Mouse (Mus musculus) adrenal gland, postnatal 25 days (tissue): ENCODE results near the gene Ccdc88c. TPM values are rescaled to one million over a fixed set of nuclear protein-coding genes. Genes with fewer than 3 reads are reported as not detected.

Experiments used
- DNase-seq: peaks from one replicate; pipeline ENCODE4 v3.0.0; 2021; ENCODE audit warnings: mixed read lengths
- total RNA-seq: library from RNA; stranded (reverse); gene quantifications from 2 replicates; pipeline ENCODE4 v1.2.3, GENCODE M21; 2021

Gene Ccdc88c
- total RNA-seq, 1 experiment from 2014 or later: 4.6 TPM

GRCm38 (mm10) chr12:100997830-100998563 lies 30.9 kb downstream of the Ccdc88c start:
- DNase-seq: no peak

DNA sequence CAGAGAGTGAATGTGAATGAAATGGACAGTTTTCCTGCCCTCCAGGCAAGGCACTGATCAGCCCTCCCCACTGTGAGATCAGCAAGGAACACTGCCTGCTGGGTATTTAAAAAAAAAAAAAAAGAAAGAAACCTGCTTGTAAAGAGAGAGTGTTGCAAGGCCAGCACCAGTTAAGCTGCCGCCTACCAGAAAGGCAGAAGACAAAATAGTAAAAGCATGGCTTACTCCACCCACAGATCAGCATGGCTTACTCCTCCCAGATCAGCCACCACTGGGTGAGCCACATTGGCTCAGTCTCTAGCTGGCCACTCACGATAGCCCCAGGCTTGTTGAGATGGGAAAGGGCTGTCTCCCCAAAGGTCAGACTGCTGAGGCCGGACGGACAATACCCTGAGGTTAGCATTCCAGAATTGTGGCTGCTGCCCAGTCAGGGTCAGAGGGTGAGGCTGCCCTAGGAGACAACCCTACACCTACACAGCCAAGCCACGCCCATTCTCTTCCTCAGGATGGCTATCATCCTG lies 32.4 kb downstream of the Ccdc88c start:
- DNase-seq: no peak

- DNase-seq: no peak
These were observed 33.1 kb downstream of the Ccdc88c start for GRCm38 (mm10) chr12:100995607-100996377.

- no peak for DNase-seq
These were observed 34.5 kb downstream of the Ccdc88c start for GRCm38 (mm10) chr12:100994140-100995015.

DNA sequence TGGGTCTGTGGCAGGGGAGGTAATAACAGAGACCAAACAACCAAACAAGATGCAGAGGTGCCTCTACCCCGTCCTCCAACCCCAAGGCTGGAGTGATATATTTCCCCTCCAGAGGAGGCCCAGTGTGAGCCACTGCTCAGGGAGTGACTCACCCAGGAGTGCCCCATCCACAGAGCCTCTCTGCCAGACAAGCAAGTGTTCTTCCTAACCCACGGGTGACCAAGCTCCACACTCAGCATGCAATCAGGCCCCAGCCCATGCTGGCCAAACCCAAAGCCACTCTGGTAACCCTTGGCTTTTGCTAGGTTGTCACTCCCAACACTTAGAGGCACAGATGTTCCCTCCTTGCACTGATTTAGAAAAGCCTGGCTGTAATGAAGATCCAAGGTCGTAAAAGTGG lies 35.7 kb downstream of the Ccdc88c start:
- peak; percentile 26 for DNase-seq

DNA sequence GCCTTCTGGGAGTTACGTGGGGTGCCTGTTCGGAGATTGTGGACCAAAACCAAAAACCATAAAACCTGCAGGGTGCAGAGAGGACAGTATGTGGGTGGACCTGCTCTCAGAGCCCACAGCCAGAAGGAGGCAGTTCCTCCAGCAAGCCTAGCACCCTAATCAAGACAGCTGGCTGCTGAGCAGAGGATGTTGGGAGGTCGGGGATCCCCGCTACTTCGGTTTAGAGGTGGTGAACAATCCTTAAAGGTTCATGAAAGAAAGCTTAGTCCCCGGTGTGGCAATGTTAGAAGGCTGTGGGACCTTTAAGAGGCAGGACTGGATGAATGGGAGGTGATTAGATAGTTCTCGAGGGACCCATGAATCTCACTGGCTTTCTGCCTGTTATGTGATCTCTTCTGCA lies 36.4 kb downstream of the Ccdc88c start:
- no peak for DNase-seq

DNA sequence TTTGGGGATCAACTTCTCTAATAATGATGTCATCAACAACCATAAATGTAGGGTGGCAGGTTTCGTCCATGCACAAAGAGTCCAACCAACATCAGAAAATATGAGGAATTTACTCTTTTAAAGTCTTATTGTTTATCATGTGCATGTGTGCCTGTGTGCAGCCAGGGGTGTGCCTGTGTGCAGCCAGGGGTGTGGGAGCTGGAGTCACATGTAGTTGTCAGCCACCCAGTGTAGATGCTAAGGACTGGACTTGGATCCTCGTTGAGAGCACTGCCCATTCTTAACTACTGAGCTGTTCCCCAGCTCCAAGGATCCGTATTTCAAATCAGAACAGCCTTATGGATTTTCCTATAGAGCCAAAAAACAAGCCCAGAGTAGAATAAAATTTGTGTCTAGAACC lies 37.7 kb downstream of the Ccdc88c start:
- no peak for DNase-seq

GRCm38 (mm10) chr12:100990291-100990690 lies 38.6 kb downstream of the Ccdc88c start:
- DNase-seq: no peak

- DNase-seq: no peak
These were observed 39.0 kb downstream of the Ccdc88c start for GRCm38 (mm10) chr12:100989780-100990288.

DNA sequence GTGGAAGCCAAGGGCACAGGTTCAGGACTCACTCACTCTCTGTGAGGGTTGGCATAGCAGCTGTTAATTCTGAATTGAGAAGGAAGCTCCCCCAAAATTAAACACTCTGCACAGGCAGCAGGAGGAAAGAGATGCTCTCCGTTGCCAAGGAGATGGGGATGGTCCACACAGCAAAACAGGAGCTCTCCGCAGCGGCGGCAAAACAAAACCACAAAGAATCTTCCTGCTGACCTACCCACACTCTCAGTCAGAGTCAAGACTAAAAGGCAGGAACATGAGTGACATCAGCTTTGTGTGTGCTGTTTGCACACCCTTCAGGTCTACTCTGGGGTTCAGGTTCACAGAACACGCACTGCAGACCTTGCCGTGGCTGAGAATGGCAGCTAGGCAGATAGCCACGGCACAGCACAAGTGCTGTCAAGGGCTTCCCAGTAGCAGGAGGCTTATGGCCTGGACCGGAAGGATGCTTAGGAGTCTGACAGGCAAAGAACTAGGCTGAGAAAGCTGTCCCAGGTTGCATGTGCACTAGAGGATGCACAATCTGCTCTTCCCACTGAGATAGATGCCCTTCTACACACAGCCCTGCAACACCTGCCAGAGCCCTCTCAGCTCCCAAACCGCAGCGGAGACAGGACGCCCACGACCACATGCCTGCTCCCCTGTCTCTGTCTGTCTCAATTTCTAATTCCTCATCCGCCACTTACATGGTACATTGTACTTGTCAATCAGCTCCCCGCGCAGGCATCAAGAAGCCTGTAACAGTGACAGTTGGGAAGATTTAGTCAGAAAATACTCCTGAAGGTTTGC lies 40.3 kb downstream of the Ccdc88c start:
- no peak for DNase-seq

DNA sequence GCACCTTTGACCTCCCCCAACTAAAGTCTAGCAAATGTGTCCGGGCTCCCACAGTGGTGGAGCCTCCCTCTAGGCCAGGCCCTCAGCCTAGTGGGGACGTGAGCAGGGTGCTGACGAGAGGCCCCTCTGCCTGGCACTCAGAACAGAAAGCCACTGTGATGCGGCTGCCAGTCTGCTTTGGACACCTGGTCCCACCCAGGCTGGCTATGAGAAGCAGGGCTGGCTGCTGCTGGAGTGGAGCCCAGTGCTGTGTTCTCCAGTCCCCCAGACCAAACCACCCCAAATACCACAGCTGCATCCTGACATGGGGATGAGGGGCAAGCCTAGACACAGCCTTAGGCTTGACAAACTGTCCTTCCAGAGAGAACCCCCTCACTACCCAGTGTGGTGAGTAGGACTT lies 42.4 kb downstream of the Ccdc88c start:
- DNase-seq: no peak

DNA sequence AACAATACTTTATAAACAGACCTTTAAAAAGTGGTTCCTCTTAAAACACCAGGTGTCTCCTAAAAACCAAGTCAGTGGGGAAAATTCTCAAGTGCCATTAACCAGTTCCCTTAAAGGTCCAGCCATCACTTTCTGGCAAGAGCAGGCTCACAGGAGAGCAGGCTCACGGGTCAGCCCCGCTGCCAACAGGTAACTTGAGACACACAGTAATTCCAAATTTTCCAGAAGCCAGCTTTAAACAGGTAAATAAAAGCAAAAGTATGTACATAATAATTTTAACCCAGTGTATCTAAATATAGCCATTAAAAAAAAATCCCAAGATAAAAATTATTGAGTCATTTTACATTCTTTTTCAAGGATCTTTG lies 43.1 kb downstream of the Ccdc88c start:
- no peak for DNase-seq

GRCm38 (mm10) chr12:100985050-100985792 lies 43.6 kb downstream of the Ccdc88c start:
- DNase-seq: no peak

DNA sequence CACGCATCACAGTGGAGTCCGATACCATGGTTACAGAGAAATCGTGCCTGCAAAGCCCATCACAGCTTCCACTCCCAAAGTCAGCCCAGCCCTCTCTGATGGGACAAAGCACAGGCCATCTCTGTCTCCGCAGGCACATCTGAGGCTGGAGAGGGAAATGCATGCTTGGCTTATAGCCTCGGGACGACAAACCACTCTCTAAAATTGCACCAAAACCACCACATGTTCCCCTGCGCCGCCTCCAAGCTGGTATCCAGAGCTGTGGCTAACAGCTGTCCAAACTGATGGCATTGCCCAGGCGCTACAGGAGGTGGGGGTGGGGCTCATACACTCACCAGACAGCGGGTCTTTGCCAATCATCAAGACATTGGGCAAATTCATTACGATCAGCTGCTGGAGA lies 45.3 kb downstream of the Ccdc88c start:
- DNase-seq: no peak

DNA sequence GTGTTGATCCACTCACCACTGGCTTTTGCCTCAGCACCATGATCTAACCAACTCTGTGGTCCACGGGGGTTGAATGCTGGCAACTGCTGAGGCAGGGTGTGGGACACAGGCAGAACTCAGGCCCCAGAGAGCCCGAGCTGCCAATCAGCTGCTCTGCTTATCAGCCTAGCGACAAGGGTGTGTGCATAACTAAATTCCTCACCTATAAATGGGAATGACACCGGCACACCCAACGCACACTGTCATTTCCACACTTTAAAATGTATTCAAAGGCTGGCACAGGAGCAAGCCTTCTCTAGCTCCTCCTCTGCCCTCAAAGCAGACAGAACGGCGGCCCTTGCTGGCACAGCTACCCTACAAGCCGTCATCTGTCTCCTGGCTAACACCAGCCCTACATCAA lies 46.6 kb downstream of the Ccdc88c start:
- DNase-seq: no peak

DNA sequence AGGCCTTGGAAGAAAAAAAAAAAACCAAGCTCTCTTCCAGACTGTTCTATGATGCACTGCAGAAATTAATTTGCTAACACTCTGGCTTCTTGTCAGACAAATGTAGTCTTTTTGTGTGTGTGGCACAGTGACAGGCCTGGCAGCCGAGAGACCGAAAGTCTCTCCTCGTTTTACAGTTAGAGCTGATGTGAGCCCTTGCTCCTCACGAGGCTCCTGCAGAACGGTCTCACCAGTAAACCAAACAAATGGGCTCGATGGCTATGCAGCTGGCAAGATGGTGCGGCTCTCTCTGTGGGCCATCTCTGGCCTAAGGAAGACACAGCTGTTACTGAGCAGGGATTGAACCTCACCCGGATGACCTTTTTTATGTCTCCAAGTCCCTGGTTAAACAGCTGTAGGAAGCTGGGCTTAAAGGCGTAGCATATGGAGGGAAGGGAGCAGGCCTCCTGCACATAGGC lies 48.3 kb downstream of the Ccdc88c start:
- DNase-seq: no peak

- DNase-seq: no peak
These were observed 49.2 kb downstream of the Ccdc88c start for GRCm38 (mm10) chr12:100979616-100980015.

- no peak for DNase-seq
These were observed 50.7 kb downstream of the Ccdc88c start for GRCm38 (mm10) chr12:100977958-100978725.

- DNase-seq: no peak
These were observed 51.3 kb downstream of the Ccdc88c start for GRCm38 (mm10) chr12:100977551-100977950.

GRCm38 (mm10) chr12:100969808-100970207 lies 59.0 kb downstream of the Ccdc88c start:
- no peak for DNase-seq
